Mouse (Mus musculus) layer of hippocampus, adult 9-10 months (tissue): Measurements from ENCODE around the gene Edil3.
A peak's percentile ranks its signal among the peaks of the same experiment; 100 is the strongest.
"Not testable (repeated sequence)": the region's sequence is repeated elsewhere in the genome, so short reads cannot be mapped to it uniquely, and the experiment has no call there.

Source experiments
- DNase-seq: peaks from one replicate; pipeline ENCODE4 v3.0.0; 2022; ENCODE audit warnings: low spot score

Edil3 gene

DNA sequence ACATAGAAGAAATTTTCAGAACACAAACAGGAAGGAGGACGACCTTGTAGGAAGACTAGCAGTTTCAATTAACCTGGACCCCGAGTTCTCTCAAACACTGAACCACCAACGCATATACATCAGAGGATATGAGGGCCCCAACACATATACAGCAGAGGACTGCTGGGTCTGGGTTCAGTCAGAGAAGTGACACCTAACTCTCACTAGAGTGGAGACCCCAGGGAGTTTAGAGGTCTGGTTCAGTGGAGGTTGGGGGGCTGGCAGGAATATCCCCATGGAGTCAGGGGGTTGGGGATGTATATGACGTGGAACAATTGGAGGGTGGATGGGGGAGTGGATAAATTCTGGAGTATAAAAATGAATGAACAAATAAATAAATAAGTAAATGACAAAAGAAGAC is 151.1 kb downstream of the Edil3 start:
- DNase-seq = no peak

DNA sequence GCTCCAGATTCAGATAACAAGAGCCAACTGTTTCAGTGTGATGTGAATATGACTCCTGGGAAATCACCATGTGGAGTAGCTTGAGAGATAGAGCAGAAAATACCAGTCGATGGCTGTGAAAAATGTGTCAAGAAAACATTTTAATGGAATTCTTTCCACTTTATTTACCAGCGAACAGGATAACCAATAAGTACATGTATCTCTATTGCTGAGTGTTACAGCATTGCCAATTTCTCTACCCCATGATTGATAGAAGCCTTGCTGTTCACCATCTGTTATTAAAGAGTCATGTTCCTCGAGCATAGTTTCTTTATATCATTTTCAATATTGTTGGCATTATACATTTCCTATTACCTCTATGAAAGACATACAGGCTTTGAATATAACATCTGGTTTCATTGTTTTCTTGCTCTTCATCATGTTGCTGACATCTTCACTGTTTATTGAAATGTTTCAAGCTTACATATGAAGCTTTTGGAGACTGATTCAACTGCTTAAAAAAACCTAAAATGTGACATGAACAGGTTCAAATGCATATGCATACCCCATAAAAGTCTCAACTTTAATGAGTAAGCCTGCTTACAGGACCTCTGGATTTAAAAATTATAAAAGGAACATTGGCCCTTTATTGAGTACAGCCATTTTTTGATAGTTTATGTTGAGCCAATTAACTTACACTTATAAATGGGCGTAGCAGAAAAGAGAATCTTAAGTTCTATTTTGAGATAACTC is 186.6 kb downstream of the Edil3 start:
- DNase-seq = no peak

DNA sequence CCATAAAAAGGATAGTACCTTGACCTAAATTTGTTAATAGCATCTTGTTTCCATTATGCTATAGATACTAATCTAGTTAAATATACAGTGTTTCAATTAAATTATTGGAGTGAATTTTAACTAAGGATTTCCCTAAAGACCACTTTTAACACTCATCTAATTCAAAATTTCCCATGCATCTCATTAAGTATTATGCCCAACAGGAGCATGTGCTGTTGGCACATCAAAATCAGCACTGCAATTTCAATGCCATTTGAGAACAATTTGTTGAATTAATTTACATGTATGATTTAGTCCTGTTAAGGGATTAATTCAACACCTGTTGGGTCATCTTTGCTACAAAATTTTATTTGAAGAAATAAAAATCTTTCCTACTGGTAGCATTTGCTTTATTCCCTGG is 191.2 kb downstream of the Edil3 start:
- DNase-seq = no peak

DNA sequence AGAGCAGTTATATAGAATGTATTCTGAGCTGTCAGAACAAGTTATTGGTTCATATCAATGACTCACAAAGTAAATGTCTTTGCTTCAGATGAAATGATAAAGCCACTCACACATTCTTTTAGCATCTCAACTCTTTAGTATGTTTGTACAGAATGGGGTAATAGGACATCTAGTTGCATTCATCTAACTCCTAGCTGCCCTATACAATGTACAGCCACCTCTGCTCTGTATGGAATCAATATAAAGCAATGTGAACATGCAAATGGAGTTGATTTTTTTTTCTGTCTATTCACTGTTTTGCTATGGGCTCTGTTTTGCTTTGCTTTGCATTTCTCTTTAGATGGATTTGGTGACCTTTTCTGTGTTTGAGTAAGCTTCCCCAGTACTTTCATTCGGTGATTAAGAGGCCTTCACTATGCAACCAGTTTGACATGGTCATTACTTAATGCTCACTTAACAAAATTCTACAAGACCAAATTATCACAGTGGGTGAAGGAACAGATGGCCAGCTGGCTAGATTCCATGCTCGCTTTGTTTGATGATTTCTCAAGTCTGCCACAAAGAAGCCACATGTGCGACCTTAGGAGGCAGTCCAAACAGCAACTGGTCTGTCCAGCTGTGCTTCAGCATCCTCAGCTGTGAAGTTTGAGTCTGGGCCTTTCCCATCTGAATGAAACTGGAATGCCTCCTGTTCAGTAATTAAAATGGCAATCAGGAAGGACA is 208.7 kb downstream of the Edil3 start:
- no peak for DNase-seq

DNA sequence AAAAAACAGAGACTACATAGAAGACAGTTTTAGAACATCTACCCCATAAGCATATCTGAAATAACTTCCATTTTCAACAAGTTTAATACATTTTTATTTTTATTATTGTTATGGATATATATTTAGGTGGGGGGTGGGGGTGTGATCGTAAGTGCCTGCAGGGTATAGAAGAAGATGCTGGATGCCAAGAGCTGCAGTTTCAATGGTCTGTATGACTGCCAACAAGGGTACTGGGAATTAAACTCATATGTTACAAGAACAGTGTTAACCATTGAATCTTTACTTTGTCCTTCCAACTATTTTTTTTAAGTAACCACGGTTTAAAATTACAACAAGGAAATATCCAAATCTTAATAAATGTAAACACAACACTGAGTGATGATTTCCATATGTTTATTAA is 214.4 kb downstream of the Edil3 start:
- DNase-seq = no peak

DNA sequence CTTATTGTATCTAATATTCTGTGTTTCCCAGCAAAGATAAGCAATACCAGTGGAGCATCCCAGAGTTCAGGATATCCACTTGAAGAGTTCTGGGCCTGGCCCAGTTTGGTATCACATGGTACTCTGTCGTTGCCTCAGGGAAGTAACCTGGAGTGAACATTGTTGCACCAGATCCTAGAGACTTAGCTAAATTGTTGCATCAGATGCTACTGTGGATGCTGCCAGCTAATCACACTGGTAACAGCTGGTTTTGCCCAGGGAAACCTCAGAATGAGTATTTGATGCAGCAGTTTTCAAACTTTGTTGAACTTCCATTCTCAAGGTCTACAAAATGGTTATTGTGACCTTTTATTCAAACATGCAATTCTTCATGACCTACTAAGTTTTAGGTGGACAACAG is 220.2 kb downstream of the Edil3 start:
- no peak for DNase-seq

DNA sequence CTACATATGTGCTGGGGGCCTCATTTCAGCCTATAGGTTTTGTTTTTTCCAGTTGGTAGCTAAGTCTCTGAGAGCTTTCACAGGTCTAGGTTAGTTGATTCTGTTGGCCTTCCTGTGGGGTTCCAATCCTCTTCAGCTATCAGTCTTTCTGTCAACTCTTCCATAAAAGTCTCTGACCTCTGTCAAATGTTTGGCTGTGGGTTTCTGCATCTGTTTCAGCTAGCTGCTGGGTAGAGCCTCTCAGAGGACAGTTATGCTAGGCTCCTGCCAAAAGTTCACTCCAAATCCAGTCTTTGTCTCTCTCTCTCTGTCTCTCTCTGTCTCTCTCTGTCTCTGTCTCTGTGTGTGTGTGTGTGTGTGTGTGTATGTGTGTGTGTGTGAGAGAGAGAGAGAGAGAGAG is 248.9 kb downstream of the Edil3 start:
- DNase-seq = not testable (repeated sequence)

DNA sequence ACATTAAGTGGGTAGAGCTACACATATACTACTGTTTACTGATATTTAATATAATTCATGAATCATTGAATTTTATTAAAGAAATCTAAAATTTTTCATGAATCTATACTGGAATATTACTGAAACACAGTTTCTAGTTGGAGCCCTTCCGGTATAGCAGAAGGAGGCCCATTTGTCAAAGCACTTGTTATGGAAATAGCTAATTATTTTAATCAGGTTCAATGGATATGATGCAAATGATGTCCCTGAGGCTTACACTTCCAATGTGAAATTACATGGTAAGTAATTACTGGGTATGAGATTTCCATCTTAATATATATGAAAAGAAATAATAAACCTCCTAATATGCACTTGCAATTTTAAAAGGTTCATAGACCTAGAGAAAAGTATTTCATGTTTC is 254.9 kb downstream of the Edil3 start:
- no peak for DNase-seq

DNA sequence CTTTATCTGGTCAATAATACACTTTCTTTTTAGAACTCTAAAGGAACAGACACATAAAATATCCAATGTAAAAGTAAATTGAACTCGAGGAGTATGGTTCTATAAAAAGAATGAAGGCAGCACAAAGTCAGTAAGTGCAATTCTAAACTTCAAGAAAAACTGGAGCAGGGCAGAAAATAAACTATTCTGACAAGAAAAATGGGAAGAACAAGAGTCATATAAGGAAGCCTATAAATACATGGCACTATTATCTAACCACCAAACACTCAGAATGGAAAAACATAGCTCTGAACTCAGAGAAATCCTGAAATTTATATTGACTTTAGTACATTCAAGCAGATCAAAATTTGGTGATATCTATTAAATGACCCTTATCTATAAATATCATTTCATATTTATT is 284.6 kb downstream of the Edil3 start:
- no peak for DNase-seq

DNA sequence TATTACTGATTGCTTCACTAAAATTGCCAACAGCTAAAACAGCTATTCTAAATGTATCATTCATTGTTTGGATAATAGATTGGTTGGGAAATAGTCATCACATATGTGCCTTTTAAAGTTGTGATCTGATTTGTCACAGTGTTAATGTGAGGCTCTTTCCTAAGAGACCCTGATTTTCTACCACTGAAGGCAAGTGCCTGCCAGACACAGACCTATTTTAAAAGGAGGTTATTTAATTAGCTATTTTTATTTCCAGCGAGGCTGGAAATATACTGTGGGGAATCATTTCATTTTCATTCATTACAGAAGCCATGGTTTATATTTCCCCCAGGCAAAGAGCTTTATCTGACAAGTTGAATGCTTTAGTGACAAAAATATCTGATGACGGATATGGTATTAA is 296.3 kb downstream of the Edil3 start:
- no peak for DNase-seq

DNA sequence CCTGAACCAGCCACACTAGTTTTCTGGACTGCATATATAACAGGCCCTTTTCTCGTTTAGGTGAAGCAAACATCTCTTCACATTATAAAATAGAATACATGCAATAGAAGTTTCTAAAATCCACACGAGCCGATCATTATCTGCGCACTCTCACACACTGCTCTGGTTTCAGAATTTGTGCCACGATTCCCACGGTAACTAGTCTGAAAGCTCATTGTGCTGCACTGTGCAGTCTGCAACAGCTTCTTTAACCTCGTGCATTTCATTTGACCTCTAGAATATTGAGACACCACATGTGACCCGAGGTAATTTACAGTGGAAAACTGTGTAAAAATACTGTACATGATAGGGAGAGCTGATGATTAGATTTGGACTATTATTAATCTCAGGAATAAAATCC is 298.5 kb downstream of the Edil3 start:
- no peak for DNase-seq

DNA sequence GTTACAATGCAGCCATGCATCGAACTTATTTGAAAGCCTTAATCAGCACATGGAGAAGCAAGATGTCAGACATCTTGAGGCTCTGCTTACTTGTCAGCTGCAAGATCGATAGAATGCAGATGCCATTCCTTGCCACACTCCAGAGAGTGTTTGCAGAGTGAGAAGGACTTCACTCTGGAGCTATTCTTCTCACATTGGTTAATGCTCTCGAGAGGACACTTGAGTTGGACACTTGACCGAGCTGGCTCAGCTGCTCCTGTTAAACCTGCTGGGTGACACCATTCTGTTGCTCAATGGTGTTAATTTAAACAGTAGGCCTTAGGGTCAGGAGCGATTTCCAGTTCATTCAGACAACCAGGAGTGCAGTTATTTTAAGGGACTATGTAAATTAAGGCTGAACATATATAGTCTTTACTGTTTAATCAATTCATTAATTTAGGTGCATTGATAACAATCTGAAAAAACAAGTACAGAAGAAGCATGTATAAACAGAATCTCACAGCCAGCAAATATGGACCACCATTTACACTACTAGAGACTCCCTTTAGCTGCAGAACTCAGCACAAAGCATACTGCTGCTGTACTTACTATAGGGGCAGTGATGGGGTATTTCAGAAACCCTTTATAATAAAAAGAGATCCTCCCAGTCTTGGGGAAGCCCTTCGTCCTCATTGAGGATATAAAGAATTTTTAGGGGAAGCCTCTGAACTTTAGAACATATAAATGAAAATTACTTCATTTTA is 301.4 kb downstream of the Edil3 start:
- DNase-seq = no peak

DNA sequence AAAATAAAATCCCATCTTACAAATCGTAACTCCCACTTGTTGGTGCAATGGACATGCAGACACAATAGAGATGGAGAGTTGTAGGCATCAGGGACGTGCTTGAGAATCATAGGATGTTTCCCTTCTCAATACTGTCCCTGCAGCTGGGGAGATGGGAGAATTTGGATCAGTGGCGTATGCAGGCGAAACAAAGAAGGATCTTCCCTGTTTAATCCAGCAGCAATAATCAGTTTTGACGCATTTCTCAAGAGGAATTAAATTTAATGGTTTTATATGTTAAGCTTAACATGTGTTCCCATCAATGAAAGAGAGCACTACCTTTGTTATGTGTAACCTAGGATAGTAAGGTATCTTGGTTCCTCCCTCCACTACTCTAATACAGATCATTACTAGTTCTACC is 302.1 kb downstream of the Edil3 start:
- DNase-seq = no peak

DNA sequence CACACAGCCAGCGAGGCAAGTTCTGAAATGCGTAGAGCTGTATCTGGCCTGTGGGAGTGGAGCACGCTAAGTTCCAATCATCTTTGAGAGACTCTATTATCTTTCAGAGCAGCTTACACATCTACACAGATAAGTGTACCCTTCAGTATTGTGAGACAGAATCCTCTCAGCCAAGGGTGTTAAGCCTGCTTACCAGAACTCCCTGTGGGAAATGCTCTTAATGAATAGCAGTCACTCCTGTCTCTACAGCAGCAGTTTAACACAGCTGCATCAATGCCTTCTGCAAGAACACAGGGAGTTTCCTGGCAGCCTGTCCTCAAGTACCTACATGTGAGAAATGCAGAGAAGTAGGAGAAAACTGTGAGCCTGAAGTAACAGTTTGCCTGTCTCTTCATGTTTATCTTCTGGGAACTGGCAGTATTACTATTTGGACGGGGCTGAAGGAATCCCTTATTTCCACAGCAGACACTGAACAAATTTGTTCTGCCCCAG is 324.8 kb downstream of the Edil3 start:
- peak; percentile 9 for DNase-seq

DNA sequence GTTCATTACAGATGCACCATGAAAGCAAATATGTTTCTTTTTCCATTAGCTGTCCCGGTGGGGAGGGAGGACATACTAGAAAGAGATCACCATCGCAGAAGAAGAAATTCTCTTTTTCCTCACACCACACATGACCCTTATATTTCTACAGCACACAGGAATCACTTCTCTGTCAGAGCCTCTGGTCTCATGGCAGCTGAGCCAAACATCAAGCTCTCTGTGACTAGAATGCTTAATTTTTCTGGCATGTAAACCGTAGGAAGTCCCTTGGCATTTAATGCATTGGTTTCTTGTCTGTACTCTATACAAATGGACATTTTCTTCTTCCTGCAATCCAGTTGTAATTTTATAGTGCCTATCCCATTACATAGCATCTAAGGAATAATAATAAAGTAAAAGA is 330.6 kb downstream of the Edil3 start:
- no peak for DNase-seq

DNA sequence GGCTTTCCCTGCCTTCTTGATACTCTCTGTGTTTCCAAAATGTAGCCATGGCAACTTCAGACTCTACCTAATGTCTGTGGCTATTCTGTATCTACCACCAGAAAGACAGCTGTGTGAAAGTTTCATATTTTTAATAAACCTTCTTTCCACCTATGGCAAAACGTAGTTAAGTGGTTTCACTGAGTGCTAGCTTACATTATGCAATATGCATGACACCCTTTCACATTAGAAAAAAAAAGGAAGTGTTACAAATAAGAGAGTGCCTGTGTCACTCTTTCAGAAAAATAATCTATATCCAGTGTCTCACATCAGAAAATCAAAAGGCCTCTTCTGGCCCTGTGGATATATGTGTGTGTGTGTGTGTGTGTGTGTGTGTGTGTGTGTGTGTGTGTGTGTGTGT is 346.7 kb downstream of the Edil3 start:
- no peak for DNase-seq

DNA sequence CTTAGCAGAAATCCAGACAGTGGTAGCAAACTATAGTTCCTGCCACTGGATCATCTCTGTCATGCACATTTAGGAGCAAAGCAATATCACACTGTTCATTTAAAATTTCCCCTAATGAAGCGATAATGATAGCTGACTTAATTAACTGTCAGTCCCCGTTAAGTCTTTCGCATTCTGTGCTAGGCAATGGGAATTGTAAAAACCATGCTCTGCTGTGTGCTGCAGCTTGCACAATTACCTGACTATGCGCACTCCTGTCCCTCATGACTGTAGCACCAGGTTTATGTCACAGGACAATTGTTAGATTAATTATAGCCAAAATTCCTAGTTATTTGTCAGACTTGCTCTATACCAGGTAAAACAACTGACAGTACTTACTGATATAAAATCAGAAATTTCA is 348.8 kb downstream of the Edil3 start:
- no peak for DNase-seq

DNA sequence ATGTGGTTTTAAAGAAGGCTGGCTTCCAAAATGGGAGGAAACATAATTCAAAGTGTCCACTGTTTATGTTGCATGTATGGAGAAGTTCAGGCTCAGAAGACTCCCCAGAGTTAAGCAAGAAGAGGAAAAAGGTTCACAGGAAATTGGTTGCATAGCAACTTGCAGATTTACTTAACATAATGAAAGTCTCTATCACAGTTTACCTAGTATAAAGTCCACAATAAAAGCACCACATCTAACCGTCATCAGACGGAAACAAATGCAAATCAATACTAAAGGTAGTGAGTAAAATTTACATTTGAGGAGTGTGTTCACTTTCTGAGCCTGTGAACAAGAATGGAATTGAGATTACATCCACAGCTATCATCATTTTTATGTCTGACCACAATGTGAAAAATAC is 353.9 kb downstream of the Edil3 start:
- DNase-seq = no peak

DNA sequence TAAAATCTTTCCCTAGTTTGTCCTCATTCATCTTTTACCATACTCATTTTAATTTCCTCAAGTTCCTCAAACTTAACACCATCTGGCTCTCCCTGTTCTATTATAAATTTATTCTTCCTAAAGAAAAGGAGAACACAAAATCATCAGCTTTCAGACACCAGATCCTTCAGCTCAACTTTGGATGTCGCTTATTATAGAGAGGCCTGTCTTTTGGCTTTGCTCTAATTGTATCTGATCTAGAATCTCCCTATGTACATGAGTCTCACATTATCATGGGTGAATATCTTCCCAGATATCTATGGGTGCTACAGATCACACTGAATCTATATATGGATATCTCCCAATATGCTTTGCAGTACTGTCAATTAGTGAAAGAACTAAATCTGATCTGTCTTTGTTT is 367.8 kb downstream of the Edil3 start:
- DNase-seq = no peak

DNA sequence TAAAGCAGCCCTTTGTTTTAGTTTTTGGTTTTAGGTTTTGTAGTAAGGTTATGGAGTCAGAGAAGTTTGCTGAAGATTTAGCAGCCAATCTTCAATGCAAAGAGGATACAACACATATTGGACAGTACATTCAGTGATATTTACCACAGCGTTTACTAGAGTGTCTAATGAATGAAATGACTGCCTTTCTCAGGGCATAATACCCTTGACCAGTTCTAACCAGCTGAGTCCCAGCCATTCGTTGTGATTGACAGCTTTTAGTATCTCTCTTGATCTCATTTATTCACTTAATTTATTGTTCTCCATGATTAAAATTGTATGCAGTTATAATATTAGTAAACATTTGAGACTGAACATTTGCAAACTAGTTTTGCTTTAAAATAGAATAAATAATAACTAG is 375.7 kb downstream of the Edil3 start:
- no peak for DNase-seq

DNA sequence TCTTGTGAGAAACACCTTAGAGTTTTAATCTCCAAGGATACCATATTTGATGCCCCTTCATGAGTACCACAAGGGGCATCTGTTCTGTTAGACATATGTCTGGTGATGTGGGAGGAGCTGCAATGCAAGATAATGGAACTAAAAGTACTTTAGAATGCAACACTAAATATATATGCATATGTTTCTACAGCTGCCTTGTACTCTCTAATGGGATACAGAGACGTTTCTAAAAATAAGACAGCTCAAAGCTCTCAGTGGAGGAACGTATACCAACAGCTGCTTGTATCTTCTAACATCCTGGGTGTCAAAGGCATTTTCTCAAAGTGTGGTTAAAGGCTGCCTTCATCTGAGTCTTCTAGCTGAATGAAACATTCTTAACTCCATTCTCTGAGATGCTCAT is 378.0 kb downstream of the Edil3 start:
- no peak for DNase-seq

DNA sequence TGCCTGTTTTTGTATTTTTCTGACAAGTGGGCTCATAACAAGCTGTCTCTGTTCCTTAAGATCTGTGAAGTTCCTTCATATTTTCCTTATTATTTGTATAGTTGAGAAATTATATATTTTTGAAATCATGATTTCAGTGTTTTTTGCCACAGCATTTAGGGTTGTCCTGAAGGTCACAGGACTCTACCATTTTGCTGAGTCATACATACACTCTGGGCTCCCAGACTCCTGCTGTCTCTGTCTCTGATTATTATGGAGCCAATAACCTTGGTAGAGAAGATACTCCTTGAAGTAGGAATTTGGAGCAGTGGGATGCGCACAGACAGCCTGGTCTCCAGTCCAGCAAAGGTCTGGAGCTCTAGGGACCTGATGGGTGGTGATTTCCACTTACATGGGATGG is 416.8 kb downstream of the Edil3 start:
- DNase-seq = no peak

DNA sequence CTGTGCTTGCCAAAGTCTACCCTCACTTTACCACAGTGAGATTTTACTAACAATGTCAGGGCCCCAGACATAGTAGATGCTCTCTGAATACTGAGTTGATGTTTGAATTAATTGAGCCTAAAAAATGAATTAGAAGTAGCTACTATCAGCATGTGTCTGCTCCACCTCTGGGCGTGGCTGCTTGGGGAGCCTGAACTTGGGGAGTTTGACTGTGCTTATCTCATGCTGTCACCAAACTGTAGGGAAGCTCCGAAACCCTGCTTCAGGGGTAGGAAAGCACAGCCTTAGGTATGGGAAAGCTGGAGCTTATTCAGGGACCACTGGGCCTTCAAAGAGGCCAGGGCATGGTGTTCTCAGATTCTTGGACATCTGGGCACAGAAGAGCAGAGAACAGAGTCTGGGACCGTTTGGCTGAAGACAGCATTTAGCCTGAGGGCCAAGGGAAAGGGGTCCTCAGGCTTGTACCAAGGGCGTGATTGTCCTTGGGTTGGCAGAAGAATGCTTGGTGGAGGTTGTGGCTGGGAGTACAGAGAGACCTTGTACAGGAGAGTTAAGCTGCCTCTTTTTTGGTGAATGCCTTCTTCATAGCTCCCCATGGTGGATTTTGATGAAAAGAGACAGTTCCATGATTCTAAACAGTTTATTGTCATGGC is 432.8 kb downstream of the Edil3 start:
- DNase-seq = no peak
